ENCODE assay signal across 8 mouse cellular contexts in genomic region chr6:91683121-91683520, GRCm38 (mm10). TPM values are rescaled to one million over a fixed set of nuclear protein-coding genes. Genes with fewer than 3 reads are reported as not detected.
DNase-seq lines count a peak whose midpoint lies in the region; ATAC-seq lines count a peak whose summit lies in the region.

No protein-coding gene starts in this region.

- H3K9me3 ChIP-seq in forebrain, embryonic 16.5 days (ENCODE audit: control insufficient read depth, low read length): no peaks in the 10 kb centered on the region
- H3K9me3 ChIP-seq in intestine, embryonic 16.5 days (ENCODE audit: control insufficient read depth, low read length): no peaks in the 10 kb centered on the region

- peak overlapping the region; percentile 89 for H3K4me2 ChIP-seq in forebrain, embryonic 16.5 days (ENCODE audit: low read length)
- H3K4me2 ChIP-seq in intestine, embryonic 16.5 days (ENCODE audit: low read depth, low read length): peak overlapping the region; percentile 88

- peak; percentile 89 for DNase-seq in R1 (ENCODE audit: low read depth, low spot score)
- peak; percentile 47 to 57 for DNase-seq in lung, postnatal 4 days
- DNase-seq in spleen, postnatal 10 days (ENCODE audit: low spot score in 2 of 2): peak; percentile 34 to 73
- DNase-seq in yolk sac, embryonic 10.5 days (ENCODE audit: low spot score): no peak

- peaks cover 36% of the 10 kb centered on the region for H3K4me1 ChIP-seq in forebrain, embryonic 16.5 days (replicated peaks; ENCODE audit: control insufficient read depth, insufficient read depth, low read length)
- peaks cover 40% of the 10 kb centered on the region for H3K4me1 ChIP-seq in intestine, embryonic 16.5 days (ENCODE audit: control insufficient read depth, insufficient read depth, low read length)

- no peak overlapping the region; the same call in 1 of the 2 replicates for H3K9ac ChIP-seq in forebrain, embryonic 16.5 days (replicated peaks; ENCODE audit: low read depth, low read length)
- peak overlapping the region; percentile 96 for H3K9ac ChIP-seq in intestine, embryonic 16.5 days (ENCODE audit: low read depth, low read length)

- H3K4me3 ChIP-seq in forebrain, embryonic 16.5 days (replicated peaks; ENCODE audit: low read length): no peak overlapping the region
- no peak overlapping the region for H3K4me3 ChIP-seq in intestine, embryonic 16.5 days (ENCODE audit: low read length)

- WGBS in forebrain, embryonic 16.5 days: 54% methylated on average over 3 of the region's 3 CpGs
- 51% methylated on average over 3 of the region's 3 CpGs for WGBS in intestine, embryonic 16.5 days

- ATAC-seq in CD4-positive, CD25-positive, alpha-beta regulatory T cell, adult 4 months: peak; percentile 48
- ATAC-seq in forebrain, embryonic 16.5 days: no peak
- peak; percentile 0; the same call in 1 of the 2 replicates for ATAC-seq in intestine, embryonic 16.5 days
- no peak for ATAC-seq in cerebellum, adult (ENCODE audit: insufficient number of reproducible peaks, low FRiP score, low TSS enrichment)

- peak overlapping the region; percentile 97 for H3K27ac ChIP-seq in forebrain, embryonic 16.5 days (ENCODE audit: low read length)
- H3K27ac ChIP-seq in intestine, embryonic 16.5 days (ENCODE audit: low read length): peak overlapping the region; percentile 89

- no peaks in the 10 kb centered on the region for H3K36me3 ChIP-seq in forebrain, embryonic 16.5 days (ENCODE audit: control insufficient read depth, insufficient read depth)
- H3K36me3 ChIP-seq in intestine, embryonic 16.5 days (ENCODE audit: control insufficient read depth, insufficient read depth, low read length): no peaks in the 10 kb centered on the region

- no peaks in the 10 kb centered on the region for H3K27me3 ChIP-seq in forebrain, embryonic 16.5 days (replicated peaks; ENCODE audit: control insufficient read depth, insufficient read depth, low read length)
- no peaks in the 10 kb centered on the region for H3K27me3 ChIP-seq in intestine, embryonic 16.5 days (replicated peaks; ENCODE audit: control insufficient read depth, insufficient read depth, low read length)

RNA-seq across cellular contexts. Expression of gene Slc6a6, which starts 0.7 kb away (rescaled TPM):
- 10 to 100 TPM; 43.3 to 45.1 TPM for polyA plus RNA-seq in CD4-positive, CD25-positive, alpha-beta regulatory T cell, adult 4 months (2017; shearing (Covaris generic))
- polyA plus RNA-seq in forebrain, embryonic 16.5 days (2015; fragmentation: Nextera tagmentation; extraction: Ambion mirVana): 98.6 and 107 TPM in 2 replicates
- 103 and 104 TPM in 2 replicates for polyA plus RNA-seq in intestine, embryonic 16.5 days (2015; fragmentation: Nextera tagmentation; extraction: Ambion mirVana)

Comparison
In these comparisons a context has a peak if more than half of its experiments do, and no peak if none do; other contexts are left out.
1. ATAC-seq: peak in CD4-positive, CD25-positive, alpha-beta regulatory T cell, adult 4 months (single experiment) and intestine, embryonic 16.5 days (single experiment); none in forebrain, embryonic 16.5 days (single experiment) and cerebellum, adult (single experiment).